Mouse (Mus musculus) spleen, adult 2 months (tissue): ENCODE measurements around the gene Catsperd.

ENCODE experiments used
- CTCF ChIP-seq: fragments of 200-500 bp; IDR thresholded peaks from 2 replicates; pipeline ENCODE4 v1.5.1; 2011; ENCODE audit warnings: mild to moderate bottlenecking, inconsistent platforms; ENCODE audit not compliant: insufficient read depth, insufficient read length, insufficient replicate concordance; ENCODE audit errors: extremely low read depth
- POLR2A ChIP-seq: fragments of 200-500 bp; IDR thresholded peaks from 2 replicates; pipeline ENCODE4 v1.6.1; 2011; ENCODE audit warnings: low read depth, low read length, inconsistent platforms

GRCm38 (mm10) chr17:56663659-56664058 lies 35.7 kb downstream of the Catsperd start:
- no peak for TF ChIP-seq CTCF
- TF ChIP-seq POLR2A: no peak
